Mouse (Mus musculus) adrenal gland, adult 2 months (tissue): ENCODE data around the gene Mnd1. TPM values are rescaled to one million over a fixed set of nuclear protein-coding genes. Genes with fewer than 3 reads are reported as not detected.

Experiments used
- DNase-seq: peaks from one replicate; pipeline ENCODE4 v3.0.0; 2021
- polyA plus RNA-seq: library from polyadenylated mRNA; depleted of rRNA; stranded (reverse); fragments of >200 nt; gene quantifications from 2 replicates; pipeline ENCODE4 v1.2.3, GENCODE M21; 2012
- total RNA-seq, 2 experiments: library from RNA; stranded (reverse); gene quantifications; 2 replicates each; pipeline ENCODE4 v1.2.3; 2021

Gene Mnd1
- total and polyA plus RNA-seq, 3 experiments, result 0.20 to 11.5 (median 9.1) TPM

DNA sequence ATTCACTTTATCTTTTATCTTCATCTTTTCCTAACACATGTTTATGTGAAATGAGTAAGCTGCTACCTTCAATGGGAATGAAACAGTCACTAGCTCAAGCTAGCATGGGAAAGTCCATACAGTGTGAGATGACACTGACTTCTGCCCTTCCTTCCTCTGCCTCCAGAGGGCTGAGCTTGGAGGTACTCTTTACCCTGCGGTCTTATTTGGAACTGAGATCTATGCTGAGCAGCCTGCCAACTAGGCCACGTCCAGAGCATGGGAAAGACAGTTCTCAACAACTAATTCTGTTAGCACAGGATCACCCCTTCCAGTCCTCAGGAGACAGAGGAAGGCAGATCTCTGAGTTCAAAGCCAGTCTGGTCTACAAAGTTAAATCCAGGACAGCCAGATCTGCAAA is 64.6 kb downstream of the Mnd1 start:
- peak; percentile 32 for DNase-seq

GRCm38 (mm10) chr3:84086921-84087320 is 68.7 kb downstream of the Mnd1 start:
- DNase-seq, result no peak

DNA sequence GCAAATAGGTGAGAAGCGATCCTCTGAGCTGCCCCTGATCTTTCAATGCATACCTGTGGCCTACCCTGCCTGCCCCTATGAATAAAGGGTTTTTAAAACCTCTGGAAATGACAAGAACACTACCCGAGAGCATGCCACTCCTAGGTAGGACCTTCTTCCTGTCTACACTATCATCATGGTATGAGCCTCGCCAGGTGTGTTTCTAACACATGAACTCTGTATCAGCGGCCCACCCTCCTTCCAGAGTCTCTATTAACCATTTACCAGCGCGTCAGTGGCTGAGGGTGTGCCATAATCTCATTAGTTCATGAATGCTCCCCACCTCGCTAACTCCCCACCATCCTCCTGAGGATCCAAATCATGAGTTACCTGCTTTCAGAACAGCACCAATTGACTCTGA is 69.2 kb downstream of the Mnd1 start:
- DNase-seq, result no peak

DNA sequence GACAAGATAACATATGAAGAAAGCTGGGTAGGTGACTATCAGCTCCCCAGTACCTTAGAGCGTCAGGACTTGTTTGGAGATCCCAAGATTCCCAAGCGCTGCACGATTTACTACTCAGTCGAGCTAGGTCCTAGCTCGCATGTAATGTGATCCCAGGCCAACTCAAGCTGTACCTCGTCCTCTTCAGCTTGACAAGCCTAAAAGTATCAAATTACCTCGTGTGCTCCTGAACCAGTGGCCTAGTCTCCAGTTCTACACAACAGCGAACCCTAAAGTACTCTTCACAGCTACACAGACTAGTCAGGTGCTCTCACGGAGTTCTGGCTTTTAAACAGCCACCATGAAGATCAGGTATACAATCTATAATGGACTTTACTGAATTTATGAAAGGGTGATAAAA is 70.2 kb downstream of the Mnd1 start:
- DNase-seq, result no peak

GRCm38 (mm10) chr3:84081208-84081722 is 74.3 kb downstream of the Mnd1 start:
- DNase-seq, result no peak

- no peak for DNase-seq
Measured at GRCm38 (mm10) chr3:84080074-84080473, 75.5 kb downstream of the Mnd1 start.

- no peak for DNase-seq
Measured at GRCm38 (mm10) chr3:84077505-84077904, 78.1 kb downstream of the Mnd1 start.

GRCm38 (mm10) chr3:84076543-84077332 is 78.8 kb downstream of the Mnd1 start:
- DNase-seq, result no peak

DNA sequence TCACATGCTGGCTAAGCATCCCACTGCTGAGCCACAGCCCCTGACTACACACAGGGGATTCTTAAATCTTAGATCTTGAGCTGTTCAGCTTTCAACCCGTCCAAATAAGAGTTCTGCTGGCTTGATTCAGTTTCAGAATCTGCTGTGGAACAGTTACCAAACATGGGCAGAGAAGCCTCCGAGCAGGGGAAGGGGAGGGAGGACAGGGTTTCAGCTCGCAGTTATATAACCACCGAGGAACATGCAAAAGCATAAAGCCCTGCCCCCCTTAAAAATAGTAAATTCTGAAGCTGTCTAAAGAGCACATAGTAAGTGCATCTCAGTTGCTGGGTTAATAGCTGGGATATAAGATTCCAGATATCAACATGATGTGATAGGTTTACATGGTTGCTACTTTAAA is 80.1 kb downstream of the Mnd1 start:
- no peak for DNase-seq

- no peak for DNase-seq
Measured at GRCm38 (mm10) chr3:84074777-84075176, 80.8 kb downstream of the Mnd1 start.

GRCm38 (mm10) chr3:84071641-84072040 is 83.9 kb downstream of the Mnd1 start:
- DNase-seq, result no peak

GRCm38 (mm10) chr3:84070811-84071210 is 84.8 kb downstream of the Mnd1 start:
- no peak for DNase-seq

GRCm38 (mm10) chr3:84068831-84069709 is 86.5 kb downstream of the Mnd1 start:
- no peak for DNase-seq

- DNase-seq, result no peak
Measured at GRCm38 (mm10) chr3:84065825-84066224, 89.8 kb downstream of the Mnd1 start.

GRCm38 (mm10) chr3:84063369-84063914 is 92.1 kb downstream of the Mnd1 start:
- no peak for DNase-seq

DNA sequence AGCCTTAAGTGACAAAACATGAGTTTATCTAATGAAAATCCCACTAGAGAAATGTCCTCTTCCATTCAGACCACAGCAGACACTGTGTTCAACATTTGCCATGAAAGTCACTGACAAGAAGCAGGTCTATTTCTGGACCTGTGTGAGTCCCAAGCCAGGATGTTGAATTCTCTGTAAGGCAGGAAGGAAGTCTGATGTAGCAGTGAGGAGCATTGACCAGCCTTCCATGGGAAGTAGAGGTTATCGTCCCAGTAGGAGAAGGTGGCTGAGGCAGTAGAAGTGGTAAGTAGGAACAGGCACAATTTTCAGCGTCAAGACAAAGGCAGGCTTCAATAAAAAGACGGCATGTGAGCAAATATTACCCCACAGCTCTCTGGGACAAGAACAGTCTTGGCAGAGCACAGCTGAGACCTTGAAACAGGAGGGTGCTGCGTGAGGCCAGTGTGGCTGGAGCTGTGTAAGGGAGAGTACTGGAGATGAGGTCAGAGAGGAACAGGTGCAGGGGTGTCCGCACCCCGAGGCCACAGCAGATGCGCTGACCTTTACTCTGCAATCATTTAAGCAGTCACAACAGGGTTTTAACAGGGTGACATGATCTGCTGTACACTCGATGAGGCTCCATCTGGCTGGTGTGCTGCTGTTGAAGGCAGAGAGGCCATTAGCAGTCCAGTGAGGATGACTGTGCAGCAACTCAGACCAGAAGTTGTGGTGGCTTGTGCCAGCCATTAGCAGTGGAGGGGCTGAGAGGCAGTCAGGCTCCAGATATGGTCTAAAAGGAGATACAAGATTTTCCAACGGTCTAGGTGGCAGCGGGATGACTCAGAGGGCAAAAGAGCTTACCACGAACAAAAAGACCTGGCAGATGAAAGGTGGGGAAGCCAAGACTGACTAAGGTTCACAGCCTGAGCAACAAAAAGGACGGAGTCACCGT is 93.8 kb downstream of the Mnd1 start:
- DNase-seq, result peak; percentile 67

DNA sequence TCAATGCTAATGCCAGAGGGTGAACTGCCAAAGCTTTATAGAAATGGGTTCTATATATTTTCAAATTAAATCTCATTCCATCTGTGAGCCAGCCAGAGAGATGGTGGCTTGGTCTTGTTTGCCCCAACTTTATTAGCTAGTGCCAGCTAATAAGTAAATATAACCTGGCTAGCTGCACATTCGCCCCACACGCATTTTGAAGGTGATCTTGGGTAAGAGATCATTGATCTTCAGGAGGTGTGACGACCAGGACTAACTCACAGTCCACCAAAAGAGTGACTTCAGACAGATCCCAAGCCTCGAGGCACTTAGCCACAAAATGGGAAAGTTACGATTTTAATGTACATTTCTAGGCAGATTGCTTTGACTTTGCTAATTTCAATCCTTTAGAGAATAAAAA is 94.6 kb downstream of the Mnd1 start:
- DNase-seq, result no peak

GRCm38 (mm10) chr3:84060128-84060527 is 95.5 kb downstream of the Mnd1 start:
- no peak for DNase-seq

GRCm38 (mm10) chr3:84059676-84060075 is 95.9 kb downstream of the Mnd1 start:
- no peak for DNase-seq

GRCm38 (mm10) chr3:84059261-84059660 is 96.3 kb downstream of the Mnd1 start:
- DNase-seq, result no peak

DNA sequence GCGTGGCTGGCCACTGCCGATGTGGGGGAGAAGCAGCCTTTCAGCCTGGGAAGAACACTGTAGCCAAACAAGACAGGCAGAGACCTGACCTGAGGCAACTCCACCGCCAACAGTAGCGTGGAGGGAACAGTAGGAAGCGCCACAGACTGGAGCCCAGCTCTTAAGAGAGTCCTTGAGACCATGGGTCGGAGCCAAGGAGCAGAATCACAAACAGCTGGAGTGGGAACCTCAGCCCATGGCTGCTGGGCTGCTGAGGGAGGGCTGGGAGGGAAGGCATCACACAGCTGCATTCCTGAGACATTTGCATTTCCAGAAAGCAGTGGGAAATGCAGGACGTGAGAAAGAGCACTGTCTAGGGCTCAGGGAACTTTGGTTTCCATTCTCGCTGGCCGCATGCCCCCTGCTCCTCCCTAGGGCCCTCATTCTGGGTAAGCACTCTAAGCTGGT is 106.8 kb downstream of the Mnd1 start:
- DNase-seq, result peak; percentile 49
